Mouse (Mus musculus) adipocyte (in vitro differentiated cells): ENCODE results near the gene Msh2.
"Not testable (repeated sequence)": the region's sequence is repeated elsewhere in the genome, so short reads cannot be mapped to it uniquely, and the experiment has no call there.

ENCODE experiments used
- DNase-seq: peaks from one replicate; pipeline ENCODE4 v3.0.0-alpha.2; 2016; ENCODE audit warnings: low spot score

Gene Msh2

DNA sequence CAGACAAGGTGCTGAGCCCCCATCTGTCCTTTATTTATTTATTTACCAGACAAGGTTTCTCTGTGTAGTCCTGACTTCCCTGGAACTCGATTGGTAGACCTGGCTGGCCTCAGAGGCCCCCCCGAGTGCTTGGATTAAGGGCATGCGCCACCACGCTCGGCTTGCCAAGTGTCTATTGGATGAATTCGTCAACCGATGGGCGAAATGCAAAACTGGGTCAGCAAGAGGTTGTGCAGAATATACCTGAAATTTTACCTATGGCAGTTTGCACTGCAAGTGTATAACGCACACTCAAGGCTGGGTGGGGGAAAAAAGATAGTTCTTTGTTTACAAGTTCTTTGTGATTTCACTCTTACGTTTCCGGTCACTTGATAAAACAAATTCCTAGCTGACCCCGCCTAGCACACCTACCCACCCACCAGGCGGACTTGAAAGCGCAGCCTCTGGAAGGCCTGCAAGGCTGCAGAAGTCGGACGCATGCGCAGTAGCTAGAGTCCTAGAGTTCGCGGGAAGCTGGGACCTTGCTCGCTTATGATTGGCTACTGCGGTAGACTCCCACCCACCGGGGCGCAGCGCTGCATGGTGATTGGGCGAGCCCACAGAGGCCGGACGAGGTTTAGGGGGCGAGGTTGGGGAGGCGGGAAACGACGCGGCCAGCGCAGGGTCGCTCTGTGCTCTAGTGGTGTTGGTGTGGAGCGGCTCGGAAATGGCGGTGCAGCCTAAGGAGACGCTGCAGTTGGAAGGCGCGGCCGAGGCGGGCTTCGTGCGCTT is at the start of gene Msh2:
Gene Msh2 (plus strand): TSS at position 441 of the 771 bp plus-strand sequence.
- DNase-seq, result peak; percentile 98

DNA sequence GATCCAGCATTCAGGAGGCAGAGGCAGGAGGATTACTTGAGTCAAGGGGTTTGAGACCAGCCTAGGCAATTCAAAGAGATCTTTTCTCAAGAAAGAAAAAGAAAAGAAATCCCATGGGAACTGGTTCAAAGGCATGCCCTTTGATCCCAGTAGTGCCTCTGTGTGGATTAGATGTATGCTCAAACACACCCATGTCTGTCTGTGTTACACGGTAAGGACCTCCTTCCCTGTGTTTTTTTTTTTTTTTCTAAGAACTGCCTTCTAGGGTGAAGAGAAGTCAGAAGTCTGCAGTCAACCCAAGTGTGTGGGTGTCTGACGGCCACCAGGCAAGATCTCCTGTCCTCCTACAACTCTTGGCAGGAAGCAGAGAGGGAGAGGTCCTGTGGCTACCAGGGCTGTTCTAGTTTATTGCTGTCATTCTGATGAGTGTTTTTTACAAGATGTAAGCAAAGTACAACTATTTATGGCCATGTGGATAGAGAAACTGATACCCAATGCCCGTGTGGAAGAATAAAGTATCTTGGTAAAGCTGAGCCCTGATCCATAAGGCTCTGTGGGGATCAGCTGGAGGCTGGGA is 46.5 kb upstream of the Msh2 start:
- DNase-seq, result no peak

DNA sequence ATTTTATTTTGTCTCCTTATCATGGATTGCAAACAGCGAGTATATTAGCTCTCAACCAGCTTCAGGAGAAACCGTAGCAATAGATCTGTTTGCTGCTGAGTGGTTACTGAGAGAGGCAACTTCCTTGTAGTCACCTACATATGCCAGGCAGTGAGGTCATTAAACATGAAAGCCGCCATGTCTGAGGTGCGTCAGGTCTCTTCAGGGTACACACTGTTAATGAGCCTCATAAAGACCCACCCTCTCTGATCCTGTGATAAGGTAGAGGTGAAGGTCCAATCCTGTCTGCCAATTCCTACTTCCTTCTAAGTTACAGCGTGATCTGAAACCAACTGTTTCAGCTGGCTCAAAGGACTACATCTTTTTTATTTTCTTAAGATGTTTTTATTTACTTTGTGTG is 44.0 kb upstream of the Msh2 start:
- no peak for DNase-seq

DNA sequence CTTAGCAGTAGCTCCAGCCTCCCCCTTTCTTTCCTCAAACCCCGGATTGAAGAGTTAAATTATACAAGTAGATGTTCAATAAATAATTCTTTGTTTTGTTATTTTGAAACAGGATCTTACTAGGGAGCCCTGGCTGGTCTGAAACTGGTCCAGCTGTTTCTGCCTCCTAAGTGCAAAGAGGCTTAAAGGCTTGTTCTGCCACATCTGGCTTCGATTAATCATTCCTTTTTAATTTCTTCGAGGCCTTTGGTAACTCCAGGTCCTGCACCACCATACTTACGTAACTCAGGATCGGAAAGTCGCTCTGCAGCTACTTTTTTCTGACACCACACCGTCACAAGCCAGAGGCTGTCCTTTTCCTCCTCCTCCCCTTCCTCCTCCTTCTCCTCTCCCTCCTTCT is 43.4 kb upstream of the Msh2 start:
- no peak for DNase-seq

DNA sequence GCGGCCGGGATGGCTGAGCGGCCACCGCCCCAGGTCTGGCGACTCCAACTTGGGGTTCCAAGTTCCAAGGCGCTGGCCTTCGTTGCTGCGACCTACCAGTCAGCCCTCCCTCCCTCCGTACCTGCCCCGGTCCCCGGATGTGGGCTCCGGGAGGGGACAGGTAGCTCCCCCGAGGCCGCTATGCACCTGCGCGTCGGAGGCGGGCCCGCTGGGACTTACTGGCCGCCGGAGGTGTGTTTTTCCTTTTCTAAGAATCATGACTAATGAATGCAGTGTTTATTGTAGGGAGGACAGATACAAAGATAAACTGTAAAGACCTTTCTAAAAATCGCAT is 35.1 kb upstream of the Msh2 start:
- no peak for DNase-seq

DNA sequence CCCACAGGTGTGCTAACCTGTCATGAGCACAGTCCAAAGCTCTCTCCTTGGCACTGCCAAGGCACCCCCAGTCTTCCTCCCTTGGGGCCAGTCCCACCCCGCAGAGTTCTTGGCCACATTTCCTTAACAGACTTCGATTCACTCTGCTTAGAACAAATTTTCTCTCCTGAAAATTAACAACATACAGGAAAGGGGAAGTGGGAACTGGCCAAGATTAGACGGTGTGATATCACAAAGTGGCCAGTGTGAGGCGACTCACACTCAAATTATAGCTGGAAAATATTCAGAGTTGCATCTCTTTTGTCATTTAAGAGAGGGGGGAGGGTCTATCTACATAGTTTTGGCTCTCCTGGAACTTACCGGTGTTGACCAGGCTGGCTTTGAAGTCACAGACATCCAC is 32.9 kb upstream of the Msh2 start:
- no peak for DNase-seq

DNA sequence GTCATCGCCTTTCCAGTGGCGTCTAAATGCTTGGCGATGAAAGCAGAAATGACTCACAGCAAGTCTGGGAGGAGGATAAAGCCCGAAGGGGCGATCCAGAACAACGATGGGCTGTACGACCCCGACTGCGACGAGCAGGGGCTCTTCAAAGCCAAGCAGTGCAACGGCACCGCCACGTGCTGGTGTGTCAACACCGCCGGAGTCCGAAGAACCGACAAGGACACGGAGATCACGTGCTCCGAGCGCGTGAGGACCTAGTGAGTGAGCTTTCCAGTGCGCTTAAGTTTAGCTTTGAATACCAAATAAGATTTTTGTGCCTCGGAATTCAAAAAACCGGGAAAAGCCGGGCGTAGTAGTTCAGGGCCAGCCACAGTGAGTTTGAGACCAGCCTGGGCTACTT is 31.9 kb upstream of the Msh2 start:
- DNase-seq, result no peak

DNA sequence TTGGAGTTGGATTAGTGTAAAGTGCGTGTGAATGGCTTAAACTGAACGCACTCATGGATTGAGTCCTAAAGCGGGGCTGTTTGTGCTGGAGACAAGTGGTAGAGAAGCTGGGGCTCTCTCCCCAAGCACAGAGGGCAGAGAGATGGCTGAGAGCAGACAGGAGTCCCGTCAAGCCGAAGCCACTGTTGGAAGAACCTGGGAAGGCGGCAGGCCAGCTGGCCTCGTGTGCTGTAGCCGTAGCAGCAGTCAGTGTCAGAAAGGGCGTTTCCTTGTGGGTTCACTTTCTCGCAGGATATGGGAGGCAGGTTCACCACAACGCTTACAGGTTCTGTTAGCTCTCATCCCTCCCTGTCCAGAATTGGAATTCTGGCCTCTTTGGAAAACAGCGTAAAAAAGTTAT is 31.1 kb upstream of the Msh2 start:
- no peak for DNase-seq

DNA sequence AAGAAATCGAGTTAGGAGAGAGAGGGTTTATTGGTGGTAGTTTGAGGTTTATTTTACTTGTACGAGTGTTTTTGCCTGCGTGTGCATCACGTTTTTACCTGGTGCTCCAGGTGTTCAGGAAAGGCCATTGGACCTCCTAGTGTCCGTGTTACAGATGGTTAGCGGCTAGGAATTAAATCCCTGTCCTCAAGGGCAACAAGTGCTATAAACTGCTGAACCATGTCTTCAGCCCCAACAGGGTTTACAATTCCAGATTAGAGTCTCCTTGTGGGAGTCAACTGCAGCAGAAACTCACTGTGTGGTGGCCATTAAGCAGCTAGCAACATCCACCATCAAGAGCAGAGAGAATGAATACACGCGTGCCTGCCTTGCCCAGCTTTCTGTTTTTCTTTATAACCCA is 29.4 kb upstream of the Msh2 start:
- DNase-seq, result no peak

DNA sequence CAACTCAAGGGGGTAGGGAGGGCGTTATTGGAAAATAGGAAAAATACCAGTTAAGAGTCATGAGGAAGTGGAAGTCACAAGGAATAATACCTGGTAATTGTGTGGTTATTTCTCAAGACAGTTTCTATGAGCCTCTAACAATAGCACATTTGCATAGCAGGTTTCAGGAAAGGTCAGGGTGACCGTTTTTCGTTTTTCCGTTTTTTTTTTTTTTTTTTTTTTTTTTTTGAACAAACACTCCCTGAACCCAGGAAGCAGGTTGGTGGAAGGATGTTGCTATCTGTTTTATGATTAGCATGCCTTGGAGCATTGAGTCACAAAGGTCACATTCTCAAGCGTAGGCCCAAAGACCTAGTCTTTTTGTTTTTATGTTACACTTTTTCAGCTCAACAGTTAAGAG is 16.5 kb upstream of the Msh2 start:
- not testable (repeated sequence) for DNase-seq

DNA sequence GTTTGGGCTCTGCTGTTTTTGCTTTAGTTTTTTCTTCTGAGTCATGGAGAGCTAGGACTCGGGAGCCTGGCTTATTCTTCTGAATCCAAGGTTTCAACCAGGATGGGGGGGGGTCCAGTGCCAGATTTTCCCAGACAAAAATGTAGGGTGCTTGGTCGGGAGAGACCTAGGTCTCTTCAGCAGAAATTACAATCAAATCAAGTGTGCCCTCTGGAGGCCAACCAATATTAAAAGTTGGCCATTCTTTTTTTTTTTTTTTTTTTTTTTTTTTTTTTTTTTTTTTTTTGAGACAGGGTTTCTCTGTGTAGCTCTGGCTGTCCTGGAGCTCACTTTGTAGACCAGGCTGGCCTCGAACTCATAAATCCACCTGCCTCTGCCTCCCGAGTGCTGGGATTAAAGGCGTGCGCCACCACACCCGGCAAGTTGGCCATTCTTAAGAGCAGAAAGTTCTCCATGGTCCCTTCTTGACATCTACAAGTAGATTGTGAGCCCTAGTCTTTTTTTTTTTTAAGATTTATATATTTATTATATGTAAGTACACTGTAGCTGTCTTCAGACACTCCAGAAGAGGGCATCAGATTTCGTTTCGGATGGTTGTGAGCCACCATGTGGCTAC is 10.1 kb upstream of the Msh2 start:
- DNase-seq, result peak; percentile 51

DNA sequence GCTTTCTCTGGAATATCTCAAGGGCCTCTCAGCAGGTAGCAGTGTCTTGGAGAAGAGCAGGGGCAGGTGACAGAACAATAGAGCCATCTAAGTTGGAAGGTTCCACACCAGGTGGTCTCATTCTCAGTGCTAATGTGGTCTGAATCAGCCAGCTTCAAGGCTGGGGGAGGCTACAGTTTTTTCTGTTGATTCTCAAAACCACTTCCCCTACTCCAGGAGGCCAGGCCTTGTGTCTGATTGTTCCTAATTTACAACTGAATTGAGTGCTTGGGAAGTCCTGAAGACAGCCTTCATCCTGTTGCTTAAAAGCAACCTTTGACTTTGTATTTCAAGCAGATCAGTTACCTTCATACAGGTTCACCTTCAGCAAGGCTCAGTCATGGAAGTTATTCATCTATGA is 7.9 kb upstream of the Msh2 start:
- no peak for DNase-seq

DNA sequence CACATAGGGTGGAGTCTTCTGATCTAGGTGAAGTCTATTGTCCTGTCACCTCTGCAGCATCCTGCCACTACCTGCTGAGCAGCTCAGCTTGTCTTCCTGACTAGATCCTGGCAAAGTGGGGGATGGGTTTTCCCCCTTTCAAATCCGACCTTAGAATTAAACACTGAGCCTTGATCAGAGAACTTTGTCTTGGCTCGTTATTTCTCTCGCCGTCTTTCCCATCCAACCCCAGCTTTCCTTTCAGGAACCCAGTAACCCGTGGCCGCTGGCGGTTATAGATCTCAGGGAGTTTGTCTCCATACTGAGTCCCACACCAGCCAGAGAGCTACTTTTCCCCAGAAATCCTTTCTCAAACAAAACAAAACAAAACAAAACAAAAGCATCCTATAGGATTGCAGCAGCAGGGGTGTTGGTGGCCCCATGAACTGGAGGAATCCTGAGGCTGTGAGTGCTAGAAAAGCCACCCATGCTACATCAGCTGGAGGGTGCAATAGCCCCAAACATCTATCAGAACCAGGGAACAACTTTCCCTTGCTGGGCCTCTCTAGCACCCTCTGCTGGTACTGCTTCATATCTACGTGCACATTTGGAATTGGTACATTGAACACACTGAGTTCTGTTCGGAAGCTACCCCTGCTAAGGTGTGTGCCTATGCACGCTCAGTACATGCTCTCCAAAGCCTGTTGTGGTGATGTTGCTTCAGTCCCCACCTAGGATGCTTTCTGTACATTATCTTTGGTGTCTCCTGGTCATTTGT is 6.9 kb upstream of the Msh2 start:
- peak; percentile 58 for DNase-seq

DNA sequence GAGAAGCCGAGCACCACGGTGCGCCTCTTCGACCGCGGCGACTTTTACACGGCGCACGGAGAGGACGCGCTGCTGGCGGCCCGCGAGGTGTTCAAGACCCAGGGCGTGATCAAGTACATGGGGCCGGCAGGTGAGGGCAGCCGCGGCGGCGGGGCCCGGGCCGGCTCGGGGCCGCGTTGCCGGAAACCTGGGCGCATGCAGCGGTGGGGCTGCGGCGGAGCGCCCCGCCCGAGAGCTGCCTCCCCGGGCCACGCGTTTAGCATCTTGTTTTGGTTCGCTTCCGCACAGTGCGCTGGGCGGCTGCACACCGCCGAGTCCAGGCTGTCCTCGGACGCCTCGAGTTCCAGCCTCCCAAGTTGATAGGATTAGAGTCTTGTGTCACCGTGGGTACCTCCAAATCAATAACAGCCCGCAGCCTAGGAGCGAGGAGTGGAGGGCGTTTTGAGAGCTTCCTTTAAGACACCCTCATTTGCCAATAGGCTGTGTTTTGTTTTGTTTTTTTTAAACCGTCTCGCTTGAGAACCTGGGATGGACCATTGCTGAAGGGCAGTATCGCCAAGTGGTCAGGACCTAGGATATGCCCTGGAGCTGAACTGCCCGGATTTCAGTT is 652 bp downstream of the Msh2 start:
- peak; percentile 37 for DNase-seq

DNA sequence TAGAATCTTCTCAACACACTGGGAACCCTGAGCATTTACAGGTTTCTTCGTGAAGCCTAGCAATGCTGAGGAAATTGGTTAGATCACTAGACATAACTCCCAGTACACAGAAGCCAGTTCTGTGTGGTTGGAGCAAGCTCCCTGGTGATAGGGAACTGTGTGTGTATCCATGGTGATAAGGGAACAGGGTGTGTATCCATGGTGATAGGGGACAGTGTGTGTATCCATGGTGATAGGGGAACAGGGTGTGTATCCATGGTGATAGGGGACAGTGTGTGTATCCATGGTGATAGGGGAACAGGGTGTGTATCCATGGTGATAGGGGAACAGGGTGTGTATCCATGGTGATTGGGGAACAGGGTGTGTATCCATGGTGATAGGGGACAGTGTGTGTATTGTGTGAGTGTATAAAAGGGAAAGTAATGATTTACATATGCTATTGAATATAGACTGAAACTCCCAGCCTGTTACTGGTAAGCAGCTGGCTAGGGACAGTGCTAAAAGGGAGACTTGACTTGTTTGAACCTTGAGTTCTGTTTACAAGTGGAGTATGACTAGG is 4.9 kb downstream of the Msh2 start:
- DNase-seq, result not testable (repeated sequence)

DNA sequence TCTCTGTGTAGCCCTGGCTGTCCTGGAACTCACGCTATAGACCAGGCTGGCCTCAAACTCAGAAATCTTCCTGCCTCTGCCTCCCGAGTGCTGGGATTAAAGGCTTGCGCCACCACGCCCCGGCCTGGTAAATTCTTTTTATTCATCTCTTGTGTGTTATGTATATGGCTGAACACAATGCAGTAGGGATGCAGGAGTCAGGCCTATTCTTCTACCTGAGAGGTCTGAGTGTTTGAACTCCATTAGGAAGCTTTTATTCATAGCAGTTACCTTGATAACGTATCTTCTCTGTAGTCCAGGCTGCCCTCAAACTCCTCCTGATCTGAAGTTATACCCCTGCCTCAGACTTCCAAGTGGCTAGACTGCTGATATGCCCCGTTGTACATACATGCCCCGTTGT is 5.5 kb downstream of the Msh2 start:
- DNase-seq, result no peak

DNA sequence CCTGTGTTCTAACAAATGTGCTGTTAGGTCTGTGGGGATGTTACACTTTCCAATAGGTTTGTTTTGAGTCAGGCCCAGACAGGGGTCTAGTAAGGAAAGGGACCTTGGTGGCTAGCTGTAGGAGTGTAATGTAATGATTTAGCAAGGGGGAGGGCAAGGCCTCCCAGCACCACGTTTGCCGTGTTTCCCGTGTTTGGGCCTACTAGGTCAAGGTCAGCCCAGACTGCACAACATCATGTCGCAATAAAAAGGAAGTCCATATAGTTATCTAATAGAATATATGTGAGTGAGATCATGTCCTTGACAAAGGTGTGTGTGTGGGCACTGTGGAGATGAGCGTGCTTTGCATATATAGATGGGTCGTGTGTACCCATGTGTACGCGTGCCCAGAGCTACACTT is 17.1 kb downstream of the Msh2 start:
- no peak for DNase-seq

DNA sequence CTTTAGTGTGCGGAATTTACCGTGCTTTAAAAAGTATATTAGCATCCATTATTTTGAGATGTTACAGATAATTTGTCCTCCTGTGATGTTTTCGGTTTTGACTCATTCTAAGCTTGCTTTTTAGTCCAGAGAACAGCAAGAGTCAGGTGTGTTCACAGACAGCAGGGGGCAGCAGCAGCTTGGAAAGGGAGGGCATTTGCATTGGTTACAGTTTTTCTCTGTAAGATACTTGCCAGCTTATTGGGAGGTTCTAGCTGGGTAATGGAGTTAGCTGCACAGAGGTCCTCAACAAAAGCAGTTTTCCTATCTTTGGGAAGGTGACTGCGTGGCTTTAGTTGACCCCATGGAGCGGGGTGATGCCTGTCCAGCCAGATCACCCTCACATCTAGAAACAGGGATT is 19.8 kb downstream of the Msh2 start:
- DNase-seq, result peak; percentile 83

DNA sequence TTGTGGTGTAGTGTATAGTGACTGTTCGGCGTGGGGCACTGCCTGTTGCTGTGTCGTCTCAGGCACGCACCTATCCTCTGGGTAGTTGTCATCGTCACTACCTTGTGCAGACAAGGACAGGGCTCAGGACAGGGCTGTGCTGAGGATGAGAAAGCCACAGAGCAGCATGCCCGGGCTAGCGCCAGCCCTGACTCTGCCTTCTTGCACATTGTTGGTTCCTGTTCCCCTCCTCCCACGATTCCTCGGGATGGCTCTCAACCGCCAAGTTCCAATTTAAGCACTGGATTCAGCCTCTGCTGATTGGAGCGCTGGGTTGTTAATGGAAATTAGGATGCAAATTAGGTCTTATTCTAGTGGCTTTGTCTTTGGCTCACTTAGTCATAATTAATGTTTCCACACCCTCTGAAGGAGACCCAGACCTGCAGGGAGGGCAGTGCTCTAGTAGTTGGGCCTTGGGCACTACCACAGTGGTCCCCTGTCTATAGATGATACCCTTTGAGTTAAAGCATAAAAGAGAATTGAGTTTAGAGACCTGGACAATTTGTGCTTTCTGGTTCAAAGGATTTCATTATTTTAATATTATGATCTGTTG is 23.8 kb downstream of the Msh2 start:
- DNase-seq, result no peak

DNA sequence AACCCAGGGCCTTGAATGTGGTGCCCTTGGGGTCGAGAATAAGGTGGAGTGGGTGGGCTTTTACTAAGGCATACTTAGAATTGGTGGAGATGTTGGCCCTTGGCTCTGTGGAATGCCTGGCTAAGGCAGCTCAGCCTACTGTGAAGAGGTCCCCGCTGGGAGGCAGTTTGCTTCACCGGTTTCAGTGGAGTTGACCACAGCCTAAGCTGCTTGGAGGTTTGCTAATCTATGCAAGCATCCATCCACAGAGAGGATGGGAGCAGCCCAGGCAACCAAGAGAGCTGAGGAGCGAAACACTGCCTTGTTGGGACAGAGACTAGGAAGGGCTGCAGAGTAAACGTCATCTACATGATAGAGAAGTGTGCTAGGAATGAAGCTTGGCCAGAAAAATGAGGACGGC is 24.7 kb downstream of the Msh2 start:
- DNase-seq, result no peak

DNA sequence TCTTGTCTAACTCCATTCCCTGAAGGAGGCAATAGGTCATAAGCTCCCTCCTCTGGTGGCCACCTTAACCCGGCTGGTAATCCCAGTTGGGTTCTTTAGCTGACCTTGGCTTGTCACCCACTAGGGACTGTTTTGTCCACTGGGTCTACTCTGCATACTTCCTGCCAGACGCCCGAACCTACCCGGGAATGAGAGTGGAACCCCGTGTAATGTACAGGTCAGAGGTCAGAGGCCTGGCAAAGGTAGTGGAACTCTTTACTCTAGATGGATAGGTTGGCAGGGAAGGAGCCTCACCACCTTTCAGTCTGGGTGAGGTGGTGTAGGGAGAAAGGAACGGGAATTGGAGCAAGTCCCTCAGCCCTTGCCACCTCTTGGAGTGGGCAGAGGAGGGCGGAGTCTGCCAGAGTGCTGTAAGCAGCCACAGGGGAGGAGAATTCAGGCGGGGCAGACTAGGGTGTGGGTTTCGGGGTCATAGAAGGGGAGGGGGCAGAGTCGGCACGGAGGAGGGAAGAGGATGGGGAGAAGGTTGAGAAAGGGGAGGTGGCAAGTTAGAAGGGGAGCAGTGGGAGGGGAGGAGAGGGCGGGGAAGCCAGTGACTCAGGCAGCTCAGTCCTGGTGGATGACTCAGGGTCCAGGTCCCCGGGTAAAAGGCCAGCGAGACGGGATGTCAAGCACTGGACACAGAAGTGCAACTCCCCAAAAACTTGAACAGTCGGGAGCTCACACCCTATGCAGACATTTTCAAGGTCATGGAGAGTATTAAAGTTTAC is 27.1 kb downstream of the Msh2 start:
- no peak for DNase-seq
